In genomic region chr5:147430936-147431839, GRCm38 (mm10) we compare ENCODE assay signal across 8 mouse cellular contexts. TPM values are rescaled to one million over a fixed set of nuclear protein-coding genes. Genes with fewer than 3 reads are reported as not detected.
DNase-seq lines count a peak whose midpoint lies in the region; ATAC-seq and TF ChIP-seq lines count a peak whose summit lies in the region.

No protein-coding gene starts in this region.

- peak overlapping the region; percentile 95 for H3K27ac ChIP-seq in hindbrain, postnatal 0 days

- peak; percentile 64 for DNase-seq in ZHBTc4 (ENCODE audit: low read depth, low spot score)
- peak; percentile 50 to 65 for DNase-seq in cerebellum, postnatal 4 days (ENCODE audit: low spot score in 2 of 2)
- DNase-seq in gastrocnemius, adult 8-10 months (ENCODE audit: low spot score in 2 of 2), result peak; percentile 16 to 47
- peak; percentile 80 for DNase-seq in hindbrain, postnatal 0 days (ENCODE audit: low spot score)
- DNase-seq in left cerebral cortex, adult 9 months (ENCODE audit: low spot score in 2 of 2), result peak; percentile 28 to 66
- peak; percentile 83 for DNase-seq in right cerebral cortex, postnatal 14 days
- DNase-seq in urinary bladder, postnatal 25 days (ENCODE audit: low spot score), result peak; percentile 67

- no peak for TF ChIP-seq CTCF in hindbrain, postnatal 0 days (IDR thresholded peaks at IDR 0.05; ENCODE audit: low read depth)

- H3K4me1 ChIP-seq in hindbrain, postnatal 0 days (ENCODE audit: insufficient read depth, low read length), result peaks cover 25% of the 10 kb centered on the region

- peak overlapping the region; percentile 89 for H3K4me2 ChIP-seq in hindbrain, postnatal 0 days (ENCODE audit: low read depth, low read length)

- no peaks in the 10 kb centered on the region for H3K9me3 ChIP-seq in hindbrain, postnatal 0 days (ENCODE audit: low read length)

- H3K36me3 ChIP-seq in hindbrain, postnatal 0 days (ENCODE audit: insufficient read depth, low read length), result no peaks in the 10 kb centered on the region

- peak overlapping the region; percentile 94 for H3K9ac ChIP-seq in hindbrain, postnatal 0 days (replicated peaks; ENCODE audit: low read length)

- WGBS in hindbrain, postnatal 0 days, result under 1% methylated on average over 55 of the region's 68 CpGs

- no peaks in the 10 kb centered on the region for H3K27me3 ChIP-seq in hindbrain, postnatal 0 days (ENCODE audit: insufficient read depth, low read length)

- peak; percentile 78 for ATAC-seq in hindbrain, postnatal 0 days
- peak; percentile 62 for ATAC-seq in megakaryocyte, adult 5-6 weeks (ENCODE audit: poor library complexity, severe bottlenecking)

- H3K4me3 ChIP-seq in hindbrain, postnatal 0 days (ENCODE audit: low read length), result peak overlapping the region; percentile 95

RNA-seq across cellular contexts. Expression of gene Pan3, which starts 1.2 kb away (rescaled TPM):
- 10 to 100 TPM; 12.9 to 18.4 (median 15.4) TPM for total RNA-seq in gastrocnemius, adult 8-10 months (2022)
- 58.8 and 80.5 TPM in 2 replicates for total RNA-seq in hindbrain, postnatal 0 days (2014; rRNA removed)
- polyA plus RNA-seq in hindbrain, postnatal 0 days (2015; fragmentation: Nextera tagmentation; extraction: Ambion mirVana), result 53.9 and 58.8 TPM in 2 replicates
- 265 and 303 TPM in 2 replicates for total RNA-seq in megakaryocyte, adult 5-6 weeks (2015)
- total RNA-seq in megakaryocyte, adult 5-6 weeks (2017), result 129 and 148 TPM in 2 replicates

RNA-seq across cellular contexts. Expression of gene Flt3, which starts 30.9 kb away (rescaled TPM):
- not detected for total RNA-seq in gastrocnemius, adult 8-10 months (2022)
- total RNA-seq in hindbrain, postnatal 0 days (2014; rRNA removed), result 2.4 and 2.5 TPM in 2 replicates
- 2.5 and 2.8 TPM in 2 replicates for polyA plus RNA-seq in hindbrain, postnatal 0 days (2015; fragmentation: Nextera tagmentation; extraction: Ambion mirVana)
- 8.1 TPM in 2 replicates for total RNA-seq in megakaryocyte, adult 5-6 weeks (2015)
- 14.1 and 16.2 TPM in 2 replicates for total RNA-seq in megakaryocyte, adult 5-6 weeks (2017)

Comparison
In these comparisons a context has a peak if more than half of its experiments do, and no peak if none do; other contexts are left out.
1. Peak in every context shown above with its lines: DNase-seq, ATAC-seq, H3K4me3 ChIP-seq and H3K27ac ChIP-seq.
2. DNase-seq: peak in every context shown above with its lines; median percentile 83 in right cerebral cortex, postnatal 14 days; 80 in hindbrain, postnatal 0 days; 67 in urinary bladder, postnatal 25 days; 64 in ZHBTc4; 58 in cerebellum, postnatal 4 days; 47 in left cerebral cortex, adult 9 months; 32 in gastrocnemius, adult 8-10 months.